Mouse (Mus musculus) thymus, postnatal 0 days (tissue): Measurements from ENCODE around the gene Tnk2. TPM values are rescaled to one million over a fixed set of nuclear protein-coding genes. Genes with fewer than 3 reads are reported as not detected.

Experiments
- DNase-seq: peaks from one replicate; pipeline ENCODE4 v3.0.0-alpha.2; 2015; ENCODE audit warnings: low spot score
- polyA plus RNA-seq: library from polyadenylated mRNA; unstranded; fragments of >200 nt; fragmentation: Nextera tagmentation; extraction: Ambion mirVana; gene quantifications from 2 replicates; pipeline ENCODE4 v1.2.1, GENCODE M21; 2015

Gene Tnk2
- polyA plus RNA-seq = 20.1 and 23.5 TPM in 2 replicates

GRCm38 (mm10) chr16:32643661-32644061 is at the start of gene Tnk2:
Tnk2 (plus strand) TSS chr16:32643874.
- peak; percentile 85 for DNase-seq

GRCm38 (mm10) chr16:32593916-32594315 is 49.8 kb upstream of the Tnk2 start:
- peak; percentile 58 for DNase-seq

DNA sequence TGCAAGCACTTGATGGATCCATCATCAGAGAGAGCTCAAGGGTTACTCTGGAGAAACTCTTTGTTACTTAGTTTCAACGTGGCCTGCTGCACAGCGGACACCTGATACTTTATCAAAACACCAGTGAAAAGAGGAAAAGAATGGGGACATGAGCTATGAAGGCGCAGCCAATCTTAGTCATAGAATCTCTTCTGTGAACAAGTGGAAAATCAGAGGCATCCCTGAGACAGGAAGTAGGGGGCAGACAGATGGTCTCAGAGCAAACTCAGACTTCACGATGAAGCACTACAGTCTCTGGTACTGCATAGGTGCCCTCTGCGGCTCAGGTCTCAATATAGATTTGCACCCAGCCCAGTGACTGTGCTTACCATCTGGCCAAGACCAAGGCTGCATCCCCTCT is 49.0 kb upstream of the Tnk2 start:
- DNase-seq = peak; percentile 49

DNA sequence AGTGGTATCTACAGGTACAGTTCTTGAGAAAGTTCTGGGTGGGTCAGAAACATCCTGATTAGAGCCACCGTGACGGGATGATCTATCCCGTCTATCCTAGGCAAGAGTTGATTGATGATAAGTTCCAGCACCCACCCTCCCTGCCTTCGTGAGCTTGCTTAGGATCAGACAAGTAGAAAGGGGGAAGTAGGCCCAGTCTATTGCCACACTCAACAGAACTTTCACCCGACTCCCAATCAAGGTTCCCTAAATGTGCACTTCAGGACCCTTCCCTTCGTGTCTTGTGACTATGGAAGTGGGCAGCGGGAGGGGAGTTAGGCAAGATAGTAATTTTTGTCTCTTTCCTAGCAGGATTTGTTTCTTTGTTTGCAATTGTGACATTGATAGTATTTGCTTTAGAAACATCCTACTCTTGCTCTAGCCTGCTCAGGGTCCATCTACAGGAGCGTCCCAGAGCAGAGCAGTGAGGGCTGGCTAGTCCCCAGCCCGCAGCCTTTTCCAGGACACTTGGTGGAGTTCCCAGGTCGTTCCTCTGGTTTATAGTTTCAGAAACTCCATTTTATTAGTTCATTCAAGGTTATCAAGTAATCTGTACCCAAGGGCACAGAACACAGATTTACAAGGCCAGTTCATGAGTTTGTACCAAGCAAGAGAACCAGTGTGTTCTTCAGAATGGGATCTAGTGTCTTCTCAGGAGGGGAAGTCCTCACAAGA is 48.4 kb upstream of the Tnk2 start:
- no peak for DNase-seq

- DNase-seq = no peak
Observed at GRCm38 (mm10) chr16:32597909-32598381, 45.7 kb upstream of the Tnk2 start.

DNA sequence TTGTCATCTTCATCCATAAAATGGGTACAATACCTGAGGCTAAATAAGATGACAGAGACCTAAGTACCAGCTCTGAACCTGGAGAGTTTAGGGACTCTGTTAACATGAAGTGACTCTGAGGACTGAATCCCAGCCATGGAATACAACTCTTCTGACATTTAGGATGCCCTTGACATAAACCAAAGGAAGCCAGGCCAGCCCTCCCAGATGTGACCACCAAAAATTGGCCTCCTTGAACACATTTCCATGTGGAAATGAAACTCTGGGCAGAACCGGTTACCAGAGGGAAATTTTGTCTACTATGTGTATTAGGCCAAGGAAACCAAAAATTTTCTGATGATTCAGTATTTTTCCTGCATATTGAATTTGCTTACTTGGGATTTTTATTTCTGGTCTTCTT is 44.5 kb upstream of the Tnk2 start:
- no peak for DNase-seq

DNA sequence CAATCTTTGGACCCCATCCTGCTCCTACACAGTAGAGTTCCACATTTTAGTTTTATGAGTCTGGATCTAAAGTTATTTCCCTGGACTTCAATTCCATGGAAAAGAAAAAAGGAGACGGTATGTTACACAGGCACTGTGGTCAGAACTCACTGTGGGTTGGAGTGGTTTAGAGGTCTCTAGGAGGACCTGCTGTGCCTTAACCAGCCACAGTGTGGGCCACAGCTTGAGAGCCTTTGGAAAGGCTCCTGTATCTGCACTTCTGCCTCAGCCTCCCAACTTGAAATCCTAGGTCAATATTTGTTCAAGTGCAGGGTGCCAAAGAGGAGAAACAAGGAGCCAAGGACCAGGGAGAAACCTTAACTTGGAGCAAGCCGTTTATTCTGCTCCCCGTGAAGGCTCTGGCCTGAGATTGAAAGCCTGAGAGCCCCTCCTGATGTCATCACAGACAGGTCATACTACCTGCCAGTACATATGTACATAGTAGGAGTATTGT is 41.4 kb upstream of the Tnk2 start:
- no peak for DNase-seq

DNA sequence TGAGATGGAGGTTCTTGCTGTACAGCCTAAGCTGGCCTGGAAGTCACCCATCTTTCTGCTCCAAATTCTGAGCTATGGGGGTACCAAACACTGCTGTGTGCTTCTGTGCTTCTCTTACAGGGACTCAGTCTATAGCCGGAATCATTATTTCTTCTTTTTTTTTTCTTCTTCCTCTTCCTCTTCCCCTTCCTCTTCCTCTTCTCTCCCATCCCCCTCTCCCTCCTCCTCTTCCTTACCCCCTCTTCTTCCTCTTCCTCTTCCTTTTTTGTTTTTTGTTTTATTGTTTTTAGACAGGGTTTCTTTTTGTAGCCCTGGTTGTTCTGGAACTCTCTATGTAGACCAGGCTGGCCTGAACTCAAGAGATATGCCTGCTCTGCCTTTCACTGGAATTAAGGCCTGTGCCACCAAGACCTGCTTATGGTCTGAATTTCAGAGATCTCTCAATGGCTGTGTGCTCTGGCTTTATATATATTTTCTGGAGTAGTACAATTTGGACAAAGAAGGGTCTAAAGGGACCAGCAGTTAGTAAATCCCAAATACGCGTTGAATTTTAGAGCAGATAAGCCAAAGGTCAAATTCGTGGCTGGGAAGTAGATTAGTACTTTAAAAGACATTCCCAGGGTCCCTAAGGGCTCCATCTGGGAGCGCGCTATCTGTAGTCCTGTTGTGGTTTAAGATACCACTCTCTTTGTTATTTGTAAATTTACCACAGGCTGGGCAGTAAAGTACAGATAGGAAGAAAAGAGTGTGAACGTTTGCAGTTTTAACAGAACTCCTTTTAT is 35.9 kb upstream of the Tnk2 start:
- peak; percentile 6 for DNase-seq

DNA sequence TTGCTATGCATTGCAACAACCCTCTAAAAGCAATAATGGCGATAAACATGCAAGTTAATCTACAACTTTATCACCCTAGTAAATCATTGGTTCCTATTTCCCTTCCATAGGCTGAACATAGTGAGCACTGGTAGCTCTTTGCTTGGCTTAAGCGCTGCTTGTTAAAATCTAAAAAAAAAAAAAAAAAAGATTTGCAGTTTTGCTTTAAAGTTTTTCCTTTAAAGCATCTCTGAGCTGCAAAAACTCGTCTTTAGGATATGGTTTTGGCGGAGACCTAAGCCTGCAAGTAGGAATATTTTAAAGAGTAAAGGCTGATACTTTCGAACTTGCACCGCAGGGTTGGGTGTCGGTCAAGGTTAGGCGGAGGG is 35.3 kb upstream of the Tnk2 start:
- no peak for DNase-seq

- peak; percentile 100 for DNase-seq
Observed at GRCm38 (mm10) chr16:32608712-32609400, 34.8 kb upstream of the Tnk2 start, which contains the start of gene Tfrc. Tfrc (plus strand) TSS chr16:32608920.

DNA sequence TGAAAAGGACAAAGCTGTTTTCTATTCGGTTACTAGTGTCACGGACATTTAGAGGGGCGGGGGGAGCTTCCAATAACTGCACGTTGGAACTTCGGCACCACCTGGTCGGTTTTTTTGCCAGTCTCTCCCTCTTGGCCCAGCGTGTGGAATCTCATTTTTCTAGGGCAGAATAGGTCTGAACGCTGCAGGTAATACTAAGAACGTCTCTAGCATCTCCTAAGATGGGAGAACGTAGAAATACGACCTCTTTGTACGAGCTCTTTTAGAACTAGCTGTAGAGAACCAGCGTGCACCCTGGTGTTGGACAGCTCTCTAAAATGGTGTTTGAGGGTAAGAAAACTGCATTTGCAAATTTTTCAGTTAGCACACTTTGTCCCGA is 34.3 kb upstream of the Tnk2 start:
- no peak for DNase-seq

- no peak for DNase-seq
Observed at GRCm38 (mm10) chr16:32610460-32611255, 33.0 kb upstream of the Tnk2 start.

DNA sequence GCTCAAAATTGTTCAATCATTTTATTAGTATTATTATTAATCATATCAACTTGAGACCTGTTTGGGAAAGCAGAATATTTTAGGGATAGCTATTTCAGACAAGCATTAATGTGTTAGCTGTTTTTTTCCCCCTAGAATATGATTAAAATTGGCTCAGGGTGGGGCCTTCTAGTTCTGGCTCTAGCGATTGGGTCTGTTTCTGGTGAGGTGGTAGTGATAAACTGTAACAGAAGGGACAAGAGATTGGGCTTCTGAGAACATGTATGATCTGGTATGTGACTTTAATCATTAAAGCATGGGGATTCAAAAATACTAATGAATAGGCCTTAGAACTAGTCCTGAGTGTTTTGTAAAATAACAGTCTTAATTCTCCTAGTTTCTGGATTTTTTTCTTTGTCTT is 31.6 kb upstream of the Tnk2 start:
- DNase-seq = no peak

DNA sequence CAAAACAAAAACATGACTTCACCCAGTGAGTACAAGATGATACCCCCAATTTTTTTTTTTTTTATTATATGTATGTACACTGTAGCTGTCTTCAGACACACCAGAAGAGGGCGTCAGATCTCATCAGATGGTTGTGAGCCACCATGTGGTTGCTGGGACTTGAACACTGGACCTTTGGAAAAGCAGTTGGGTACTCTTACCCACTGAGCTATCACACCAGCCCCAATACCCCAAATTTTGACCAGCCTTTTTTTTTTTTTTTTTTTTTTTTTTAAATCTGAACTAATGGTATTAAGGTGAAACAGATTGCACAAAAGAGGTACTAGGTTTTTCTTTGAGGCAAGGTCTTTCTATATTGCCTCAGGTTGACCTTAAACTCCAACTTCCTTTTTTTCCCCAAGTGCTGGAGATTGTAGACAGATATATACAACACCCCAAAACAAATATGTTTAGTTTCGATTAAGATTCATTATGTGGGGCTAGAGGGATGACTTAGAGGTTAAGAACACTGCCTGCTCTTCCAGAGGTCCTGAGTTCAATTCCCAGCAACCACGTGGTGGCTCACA is 30.3 kb upstream of the Tnk2 start:
- DNase-seq = no peak

DNA sequence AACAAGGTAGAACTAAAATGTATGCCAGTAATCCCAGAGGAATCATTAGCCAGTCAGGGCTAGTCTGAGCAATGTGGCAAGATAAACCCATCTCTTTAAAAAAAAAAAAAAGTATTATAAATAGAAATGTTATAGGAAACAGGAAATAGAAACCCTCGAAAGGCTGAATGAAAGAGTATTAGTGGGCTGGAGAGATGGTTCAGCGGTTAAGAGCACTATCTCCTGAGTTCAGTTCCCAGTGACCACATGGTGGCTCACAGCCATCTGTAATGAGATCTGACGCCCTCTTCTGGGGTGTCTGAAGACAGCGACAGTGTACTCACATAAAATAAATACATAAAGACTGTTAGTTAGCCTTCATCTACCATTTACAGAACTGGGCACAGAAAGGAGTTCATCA is 29.6 kb upstream of the Tnk2 start:
- peak; percentile 13 for DNase-seq

DNA sequence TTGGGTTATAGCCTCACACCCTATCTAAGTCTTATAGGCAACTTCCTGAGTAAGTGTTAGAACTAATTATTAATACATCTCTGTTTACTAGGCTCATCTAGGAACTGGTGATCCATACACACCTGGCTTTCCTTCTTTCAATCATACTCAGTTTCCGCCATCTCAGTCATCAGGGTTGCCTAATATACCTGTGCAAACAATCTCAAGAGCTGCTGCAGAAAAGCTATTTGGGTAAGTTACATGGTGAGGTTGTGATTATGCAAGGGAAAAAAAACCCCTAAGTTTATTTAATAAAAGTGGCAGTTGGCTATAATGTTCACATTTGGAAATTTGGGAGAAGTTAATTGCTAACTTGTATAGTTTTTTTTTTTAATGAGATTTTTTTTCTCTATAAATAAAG is 24.7 kb upstream of the Tnk2 start:
- DNase-seq = no peak

DNA sequence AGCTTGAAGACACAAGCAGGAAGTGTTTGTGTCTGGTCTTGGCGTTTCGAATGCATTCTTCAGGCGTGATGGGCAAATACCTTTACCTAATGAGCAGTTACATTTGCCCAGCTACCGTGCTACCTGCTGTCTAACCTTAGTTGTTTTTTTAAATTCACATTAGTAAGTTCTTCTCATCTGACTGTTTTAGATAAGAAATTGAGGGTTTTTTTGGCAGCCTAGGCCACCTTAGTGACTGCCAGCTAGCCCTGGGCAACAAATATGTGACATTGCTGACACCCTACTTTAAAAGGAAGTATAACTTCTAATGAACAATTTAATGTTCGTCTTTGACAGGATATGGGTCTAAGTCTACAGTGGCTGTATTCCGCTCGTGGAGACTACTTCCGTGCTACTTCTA is 15.5 kb upstream of the Tnk2 start:
- no peak for DNase-seq

DNA sequence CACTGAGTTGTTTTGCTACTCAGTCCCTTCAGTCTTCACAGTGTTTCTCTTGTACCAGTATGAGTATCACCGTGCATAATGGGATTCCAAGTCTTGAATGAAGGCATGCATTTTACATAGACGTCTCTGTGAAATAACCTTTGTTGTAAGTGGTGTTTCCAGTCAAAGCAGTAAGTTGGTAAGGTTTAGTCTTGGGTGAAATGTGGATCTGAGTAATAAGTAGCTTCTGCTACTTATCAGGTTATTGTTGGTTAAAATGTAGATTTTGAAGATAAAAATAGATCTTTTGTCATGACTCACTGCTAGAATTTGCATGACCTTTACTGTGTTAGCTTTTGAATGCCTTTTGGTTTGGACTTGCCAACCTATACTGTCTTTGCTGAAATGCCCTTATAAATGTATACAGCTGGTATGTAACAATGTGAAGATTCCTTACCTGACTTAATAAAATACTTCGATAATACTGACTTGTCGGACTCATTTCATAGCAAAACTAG is 11.3 kb upstream of the Tnk2 start:
- no peak for DNase-seq

- DNase-seq = no peak
Observed at GRCm38 (mm10) chr16:32633486-32634012, 10.1 kb upstream of the Tnk2 start.

GRCm38 (mm10) chr16:32634183-32634582 is 9.5 kb upstream of the Tnk2 start:
- DNase-seq = no peak
